Mouse (Mus musculus): ENCODE results near the gene Ctsz. TPM values are rescaled to one million over a fixed set of nuclear protein-coding genes. Genes with fewer than 3 reads are reported as not detected.

Gene Ctsz
- 159 and 162 TPM in 2 replicates for polyA plus RNA-seq (2014; fragmentation: Nextera tagmentation; extraction: Ambion mirVana)

GRCm38 (mm10) chr2:174438737-174439449, at the start of gene Ctsz:
TSS of gene Ctsz (minus strand) at chr2:174439039.
- no peaks in the 10 kb centered on the region for H3K27me3 ChIP-seq (replicated peaks; ENCODE audit: control insufficient read depth, insufficient read depth, low read length)
- H3K9ac ChIP-seq (ENCODE audit: low read depth, low read length): peak within 1 kb of the TSS; percentile 69
- peaks cover 24% of the 10 kb centered on the region for H3K4me1 ChIP-seq (replicated peaks; ENCODE audit: control insufficient read depth, insufficient read depth, low read length)
- ATAC-seq (replicated peaks; ENCODE audit: low FRiP score) (peak; percentile 87), DNase-seq (ENCODE audit: low spot score) (peak; percentile 81)
- H3K27ac ChIP-seq (ENCODE audit: low read depth, low read length): no peak within 1 kb of the TSS; the same call in 1 of the 2 replicates
- H3K4me3 ChIP-seq (ENCODE audit: low read depth, low read length): peak within 1 kb of the TSS; percentile 58
- no peaks in the 10 kb centered on the region for H3K9me3 ChIP-seq (ENCODE audit: control insufficient read depth, low read length)
- H3K4me2 ChIP-seq: peak within 1 kb of the TSS; percentile 63
- H3K36me3 ChIP-seq (ENCODE audit: control insufficient read depth, insufficient read depth, low read length): no peaks in the 10 kb centered on the region; the same call in 1 of the 2 replicates
- under 1% methylated on average over 38 of the region's 38 CpGs for WGBS

- H3K4me2 ChIP-seq: no peak overlapping the region
- H3K36me3 ChIP-seq (ENCODE audit: control insufficient read depth, insufficient read depth, low read length): no peaks in the 10 kb centered on the region
- no peaks in the 10 kb centered on the region for H3K27me3 ChIP-seq (replicated peaks; ENCODE audit: control insufficient read depth, insufficient read depth, low read length)
- ATAC-seq (replicated peaks; ENCODE audit: low FRiP score): no peak
- no peaks in the 10 kb centered on the region for H3K4me1 ChIP-seq (replicated peaks; ENCODE audit: control insufficient read depth, insufficient read depth, low read length)
- DNase-seq (ENCODE audit: low spot score): no peak
- H3K9me3 ChIP-seq (ENCODE audit: control insufficient read depth, low read length): no peaks in the 10 kb centered on the region
- no peak overlapping the region for H3K9ac ChIP-seq (ENCODE audit: low read depth, low read length)
- H3K4me3 ChIP-seq (ENCODE audit: low read depth, low read length): no peak overlapping the region
- WGBS: 71% methylated on average over 5 of the region's 5 CpGs
- no peak overlapping the region for H3K27ac ChIP-seq (ENCODE audit: low read depth, low read length)
Observed at GRCm38 (mm10) chr2:174487005-174487404, 48.2 kb upstream of the Ctsz start.

- Histone ChIP-seq H3K27me3 (replicated peaks; ENCODE audit: control insufficient read depth, insufficient read depth, low read length) (no peaks in the 10 kb centered on the region), H3K36me3 (ENCODE audit: control insufficient read depth, insufficient read depth, low read length) (no peaks in the 10 kb centered on the region), H3K4me3 (ENCODE audit: low read depth, low read length) (no peak overlapping the region), H3K4me2 (no peak overlapping the region), H3K9ac (ENCODE audit: low read depth, low read length) (no peak overlapping the region), H3K4me1 (replicated peaks; ENCODE audit: control insufficient read depth, insufficient read depth, low read length) (no peaks in the 10 kb centered on the region), H3K9me3 (ENCODE audit: control insufficient read depth, low read length) (no peaks in the 10 kb centered on the region), H3K27ac (ENCODE audit: low read depth, low read length) (no peak overlapping the region)
- 71% methylated on average over 5 of the region's 5 CpGs for WGBS
- DNase-seq (ENCODE audit: low spot score) (no peak), ATAC-seq (replicated peaks; ENCODE audit: low FRiP score) (no peak)
Observed at GRCm38 (mm10) chr2:174478746-174479145, 39.9 kb upstream of the Ctsz start.

GRCm38 (mm10) chr2:174477543-174478319, 38.9 kb upstream of the Ctsz start:
- Histone ChIP-seq H3K9ac (ENCODE audit: low read depth, low read length) (no peak overlapping the region), H3K4me2 (no peak overlapping the region), H3K27me3 (replicated peaks; ENCODE audit: control insufficient read depth, insufficient read depth, low read length) (no peaks in the 10 kb centered on the region), H3K4me1 (replicated peaks; ENCODE audit: control insufficient read depth, insufficient read depth, low read length) (no peaks in the 10 kb centered on the region), H3K27ac (ENCODE audit: low read depth, low read length) (no peak overlapping the region), H3K4me3 (ENCODE audit: low read depth, low read length) (no peak overlapping the region), H3K9me3 (ENCODE audit: control insufficient read depth, low read length) (no peaks in the 10 kb centered on the region), H3K36me3 (ENCODE audit: control insufficient read depth, insufficient read depth, low read length) (no peaks in the 10 kb centered on the region)
- ATAC-seq (replicated peaks; ENCODE audit: low FRiP score) (no peak), DNase-seq (ENCODE audit: low spot score) (no peak)
- WGBS: 75% methylated on average over 3 of the region's 3 CpGs

GRCm38 (mm10) chr2:174473550-174473927, 34.7 kb upstream of the Ctsz start:
- WGBS: 69% methylated on average over 5 of the region's 5 CpGs
- no peak for DNase-seq (ENCODE audit: low spot score)
- H3K4me3 ChIP-seq (ENCODE audit: low read depth, low read length): peak overlapping the region; percentile 79
- no peaks in the 10 kb centered on the region for H3K9me3 ChIP-seq (ENCODE audit: control insufficient read depth, low read length)
- ATAC-seq (replicated peaks; ENCODE audit: low FRiP score): no peak
- H3K27me3 ChIP-seq (replicated peaks; ENCODE audit: control insufficient read depth, insufficient read depth, low read length): no peaks in the 10 kb centered on the region
- peaks cover 26% of the 10 kb centered on the region for H3K4me1 ChIP-seq (replicated peaks; ENCODE audit: control insufficient read depth, insufficient read depth, low read length)
- peak overlapping the region; percentile 69 for H3K4me2 ChIP-seq
- H3K9ac ChIP-seq (ENCODE audit: low read depth, low read length): peak overlapping the region; percentile 59
- peak overlapping the region; percentile 78 for H3K27ac ChIP-seq (ENCODE audit: low read depth, low read length)
- H3K36me3 ChIP-seq (ENCODE audit: control insufficient read depth, insufficient read depth, low read length): peaks cover 9% of the 10 kb centered on the region

GRCm38 (mm10) chr2:174472818-174473549, 34.1 kb upstream of the Ctsz start, which contains the start of gene Prelid3b:
TSS of gene Prelid3b (minus strand) at chr2:174473081.
- DNase-seq (ENCODE audit: low spot score) (peak; percentile 98), ATAC-seq (replicated peaks; ENCODE audit: low FRiP score) (peak; percentile 95)
- no peaks in the 10 kb centered on the region for H3K27me3 ChIP-seq (replicated peaks; ENCODE audit: control insufficient read depth, insufficient read depth, low read length)
- H3K27ac ChIP-seq (ENCODE audit: low read depth, low read length): peak within 1 kb of the TSS; percentile 78
- peaks cover 14% of the 10 kb centered on the region for H3K36me3 ChIP-seq (ENCODE audit: control insufficient read depth, insufficient read depth, low read length)
- no peaks in the 10 kb centered on the region for H3K9me3 ChIP-seq (ENCODE audit: control insufficient read depth, low read length)
- H3K4me3 ChIP-seq (ENCODE audit: low read depth, low read length): peak within 1 kb of the TSS; percentile 79
- peak within 1 kb of the TSS; percentile 91 for H3K4me2 ChIP-seq
- peaks cover 26% of the 10 kb centered on the region for H3K4me1 ChIP-seq (replicated peaks; ENCODE audit: control insufficient read depth, insufficient read depth, low read length)
- H3K9ac ChIP-seq (ENCODE audit: low read depth, low read length): peak within 1 kb of the TSS; percentile 90
- under 1% methylated on average over 48 of the region's 53 CpGs for WGBS

GRCm38 (mm10) chr2:174472407-174472806, 33.6 kb upstream of the Ctsz start:
- peak overlapping the region; percentile 90 for H3K9ac ChIP-seq (ENCODE audit: low read depth, low read length)
- H3K9me3 ChIP-seq (ENCODE audit: control insufficient read depth, low read length): no peaks in the 10 kb centered on the region
- no peaks in the 10 kb centered on the region for H3K27me3 ChIP-seq (replicated peaks; ENCODE audit: control insufficient read depth, insufficient read depth, low read length)
- H3K4me1 ChIP-seq (replicated peaks; ENCODE audit: control insufficient read depth, insufficient read depth, low read length): peaks cover 26% of the 10 kb centered on the region
- 4% methylated on average over 30 of the region's 30 CpGs for WGBS
- H3K36me3 ChIP-seq (ENCODE audit: control insufficient read depth, insufficient read depth, low read length): peaks cover 14% of the 10 kb centered on the region
- H3K4me2 ChIP-seq: peak overlapping the region; percentile 91
- ATAC-seq (replicated peaks; ENCODE audit: low FRiP score) (peak; percentile 46), DNase-seq (ENCODE audit: low spot score) (no peak)
- H3K27ac ChIP-seq (ENCODE audit: low read depth, low read length): peak overlapping the region; percentile 78
- peak overlapping the region; percentile 79 for H3K4me3 ChIP-seq (ENCODE audit: low read depth, low read length)

- peak overlapping the region; percentile 14 for H3K4me3 ChIP-seq (ENCODE audit: low read depth, low read length)
- no peak for ATAC-seq (replicated peaks; ENCODE audit: low FRiP score)
- H3K4me1 ChIP-seq (replicated peaks; ENCODE audit: control insufficient read depth, insufficient read depth, low read length): peaks cover 26% of the 10 kb centered on the region
- H3K9ac ChIP-seq (ENCODE audit: low read depth, low read length): no peak overlapping the region
- DNase-seq (ENCODE audit: low spot score): no peak
- H3K36me3 ChIP-seq (ENCODE audit: control insufficient read depth, insufficient read depth, low read length): peaks cover 22% of the 10 kb centered on the region
- WGBS: 84% methylated on average over 7 of the region's 7 CpGs
- peak overlapping the region; percentile 91 for H3K4me2 ChIP-seq
- no peak overlapping the region for H3K27ac ChIP-seq (ENCODE audit: low read depth, low read length)
- H3K27me3 ChIP-seq (replicated peaks; ENCODE audit: control insufficient read depth, insufficient read depth, low read length): no peaks in the 10 kb centered on the region
- H3K9me3 ChIP-seq (ENCODE audit: control insufficient read depth, low read length): no peaks in the 10 kb centered on the region
Observed at GRCm38 (mm10) chr2:174470786-174471405, 32.1 kb upstream of the Ctsz start.
